Mouse (Mus musculus): ENCODE data around the gene Etv5. TPM values are rescaled to one million over a fixed set of nuclear protein-coding genes. Genes with fewer than 3 reads are reported as not detected.

Gene Etv5
- polyA plus RNA-seq, 1 experiment from 2014 or later: 17.4 TPM

GRCm38 (mm10) chr16:22417931-22418330, 21.6 kb downstream of the Etv5 start:
- peaks cover 3% of the 10 kb centered on the region; the same call in 1 of the 2 replicates for H3K4me1 ChIP-seq (ENCODE audit: control insufficient read depth, insufficient read depth, low read length)
- H3K9me3 ChIP-seq (replicated peaks; ENCODE audit: control insufficient read depth, low read length): no peaks in the 10 kb centered on the region
- 91% methylated on average over 7 of the region's 7 CpGs for WGBS
- no peaks in the 10 kb centered on the region for H3K36me3 ChIP-seq (ENCODE audit: control insufficient read depth, insufficient read depth, low read length)
- ATAC-seq (ENCODE audit: insufficient read depth, low FRiP score): no peak
- H3K27ac ChIP-seq (ENCODE audit: low read length): no peak overlapping the region
- H3K9ac ChIP-seq (ENCODE audit: low read length): no peak overlapping the region
- H3K4me2 ChIP-seq (ENCODE audit: low read depth, low read length): no peak overlapping the region
- no peak overlapping the region for H3K4me3 ChIP-seq (replicated peaks; ENCODE audit: low read length)
- no peaks in the 10 kb centered on the region for H3K27me3 ChIP-seq (ENCODE audit: control insufficient read depth, insufficient read depth, low read length)

GRCm38 (mm10) chr16:22417044-22417443, 22.5 kb downstream of the Etv5 start:
- no peaks in the 10 kb centered on the region for H3K9me3 ChIP-seq (replicated peaks; ENCODE audit: control insufficient read depth, low read length)
- H3K27ac ChIP-seq (ENCODE audit: low read length): no peak overlapping the region
- no peak overlapping the region for H3K9ac ChIP-seq (ENCODE audit: low read length)
- no peak overlapping the region for H3K4me2 ChIP-seq (ENCODE audit: low read depth, low read length)
- no peak overlapping the region for H3K4me3 ChIP-seq (replicated peaks; ENCODE audit: low read length)
- no peaks in the 10 kb centered on the region for H3K27me3 ChIP-seq (ENCODE audit: control insufficient read depth, insufficient read depth, low read length)
- no peaks in the 10 kb centered on the region for H3K36me3 ChIP-seq (ENCODE audit: control insufficient read depth, insufficient read depth, low read length)
- ATAC-seq (ENCODE audit: insufficient read depth, low FRiP score): no peak
- peaks cover 4% of the 10 kb centered on the region; the same call in 1 of the 2 replicates for H3K4me1 ChIP-seq (ENCODE audit: control insufficient read depth, insufficient read depth, low read length)
- WGBS: 84% methylated on average over 8 of the region's 8 CpGs

- H3K9ac ChIP-seq (ENCODE audit: low read length): no peak overlapping the region
- H3K36me3 ChIP-seq (ENCODE audit: control insufficient read depth, insufficient read depth, low read length): no peaks in the 10 kb centered on the region
- no peak overlapping the region for H3K4me3 ChIP-seq (replicated peaks; ENCODE audit: low read length)
- peaks cover 7% of the 10 kb centered on the region; the same call in 1 of the 2 replicates for H3K4me1 ChIP-seq (ENCODE audit: control insufficient read depth, insufficient read depth, low read length)
- H3K27me3 ChIP-seq (ENCODE audit: control insufficient read depth, insufficient read depth, low read length): no peaks in the 10 kb centered on the region
- ATAC-seq (ENCODE audit: insufficient read depth, low FRiP score): no peak
- WGBS: 68% methylated on average over 6 of the region's 6 CpGs
- H3K4me2 ChIP-seq (ENCODE audit: low read depth, low read length): no peak overlapping the region
- H3K9me3 ChIP-seq (replicated peaks; ENCODE audit: control insufficient read depth, low read length): no peaks in the 10 kb centered on the region
- H3K27ac ChIP-seq (ENCODE audit: low read length): no peak overlapping the region
Measured at GRCm38 (mm10) chr16:22416140-22416848, 23.2 kb downstream of the Etv5 start.

GRCm38 (mm10) chr16:22414205-22414754, 25.2 kb downstream of the Etv5 start:
- Histone ChIP-seq H3K9ac (ENCODE audit: low read length) (no peak overlapping the region), H3K27ac (ENCODE audit: low read length) (no peak overlapping the region), H3K36me3 (ENCODE audit: control insufficient read depth, insufficient read depth, low read length) (no peaks in the 10 kb centered on the region), H3K4me1 (ENCODE audit: control insufficient read depth, insufficient read depth, low read length) (peaks cover 7% of the 10 kb centered on the region; the same call in 1 of the 2 replicates), H3K27me3 (ENCODE audit: control insufficient read depth, insufficient read depth, low read length) (no peaks in the 10 kb centered on the region), H3K9me3 (replicated peaks; ENCODE audit: control insufficient read depth, low read length) (no peaks in the 10 kb centered on the region), H3K4me3 (replicated peaks; ENCODE audit: low read length) (no peak overlapping the region), H3K4me2 (ENCODE audit: low read depth, low read length) (no peak overlapping the region)
- no peak for ATAC-seq (ENCODE audit: insufficient read depth, low FRiP score)
- WGBS: 87% methylated on average over 9 of the region's 9 CpGs

- Histone ChIP-seq H3K27ac (ENCODE audit: low read length) (no peak overlapping the region), H3K4me1 (ENCODE audit: control insufficient read depth, insufficient read depth, low read length) (peaks cover 7% of the 10 kb centered on the region; the same call in 1 of the 2 replicates), H3K9ac (ENCODE audit: low read length) (no peak overlapping the region), H3K4me3 (replicated peaks; ENCODE audit: low read length) (no peak overlapping the region), H3K36me3 (ENCODE audit: control insufficient read depth, insufficient read depth, low read length) (no peaks in the 10 kb centered on the region), H3K4me2 (ENCODE audit: low read depth, low read length) (no peak overlapping the region), H3K27me3 (ENCODE audit: control insufficient read depth, insufficient read depth, low read length) (no peaks in the 10 kb centered on the region), H3K9me3 (replicated peaks; ENCODE audit: control insufficient read depth, low read length) (no peaks in the 10 kb centered on the region)
- no peak for ATAC-seq (ENCODE audit: insufficient read depth, low FRiP score)
- 64% methylated on average over 16 of the region's 16 CpGs for WGBS
Measured at GRCm38 (mm10) chr16:22412459-22413229, 26.9 kb downstream of the Etv5 start.

GRCm38 (mm10) chr16:22411764-22412163, 27.8 kb downstream of the Etv5 start:
- H3K4me2 ChIP-seq (ENCODE audit: low read depth, low read length): no peak overlapping the region
- peaks cover 7% of the 10 kb centered on the region; the same call in 1 of the 2 replicates for H3K4me1 ChIP-seq (ENCODE audit: control insufficient read depth, insufficient read depth, low read length)
- no peaks in the 10 kb centered on the region for H3K27me3 ChIP-seq (ENCODE audit: control insufficient read depth, insufficient read depth, low read length)
- H3K36me3 ChIP-seq (ENCODE audit: control insufficient read depth, insufficient read depth, low read length): no peaks in the 10 kb centered on the region
- H3K9ac ChIP-seq (ENCODE audit: low read length): no peak overlapping the region
- no peak overlapping the region for H3K27ac ChIP-seq (ENCODE audit: low read length)
- no peak for ATAC-seq (ENCODE audit: insufficient read depth, low FRiP score)
- H3K4me3 ChIP-seq (replicated peaks; ENCODE audit: low read length): no peak overlapping the region
- 56% methylated on average over 11 of the region's 11 CpGs for WGBS
- no peaks in the 10 kb centered on the region for H3K9me3 ChIP-seq (replicated peaks; ENCODE audit: control insufficient read depth, low read length)

GRCm38 (mm10) chr16:22410000-22410399, 29.5 kb downstream of the Etv5 start:
- no peak overlapping the region for H3K27ac ChIP-seq (ENCODE audit: low read length)
- no peaks in the 10 kb centered on the region for H3K27me3 ChIP-seq (ENCODE audit: control insufficient read depth, insufficient read depth, low read length)
- no peak overlapping the region for H3K4me3 ChIP-seq (replicated peaks; ENCODE audit: low read length)
- H3K9ac ChIP-seq (ENCODE audit: low read length): no peak overlapping the region
- H3K36me3 ChIP-seq (ENCODE audit: control insufficient read depth, insufficient read depth, low read length): no peaks in the 10 kb centered on the region
- no peak overlapping the region for H3K4me2 ChIP-seq (ENCODE audit: low read depth, low read length)
- no peak for ATAC-seq (ENCODE audit: insufficient read depth, low FRiP score)
- H3K4me1 ChIP-seq (ENCODE audit: control insufficient read depth, insufficient read depth, low read length): peaks cover 15% of the 10 kb centered on the region; the same call in 1 of the 2 replicates
- WGBS: 71% methylated on average over 5 of the region's 5 CpGs
- no peaks in the 10 kb centered on the region for H3K9me3 ChIP-seq (replicated peaks; ENCODE audit: control insufficient read depth, low read length)

GRCm38 (mm10) chr16:22408642-22409360, 30.7 kb downstream of the Etv5 start:
- Histone ChIP-seq H3K4me2 (ENCODE audit: low read depth, low read length) (no peak overlapping the region), H3K27ac (ENCODE audit: low read length) (no peak overlapping the region), H3K4me3 (replicated peaks; ENCODE audit: low read length) (no peak overlapping the region), H3K27me3 (ENCODE audit: control insufficient read depth, insufficient read depth, low read length) (no peaks in the 10 kb centered on the region), H3K4me1 (ENCODE audit: control insufficient read depth, insufficient read depth, low read length) (peaks cover 18% of the 10 kb centered on the region; the same call in 1 of the 2 replicates), H3K36me3 (ENCODE audit: control insufficient read depth, insufficient read depth, low read length) (no peaks in the 10 kb centered on the region), H3K9me3 (replicated peaks; ENCODE audit: control insufficient read depth, low read length) (no peaks in the 10 kb centered on the region), H3K9ac (ENCODE audit: low read length) (no peak overlapping the region)
- 73% methylated on average over 8 of the region's 8 CpGs for WGBS
- no peak for ATAC-seq (ENCODE audit: insufficient read depth, low FRiP score)
